Mouse (Mus musculus): ENCODE data around the gene Ptgfrn.

Gene Ptgfrn

DNA sequence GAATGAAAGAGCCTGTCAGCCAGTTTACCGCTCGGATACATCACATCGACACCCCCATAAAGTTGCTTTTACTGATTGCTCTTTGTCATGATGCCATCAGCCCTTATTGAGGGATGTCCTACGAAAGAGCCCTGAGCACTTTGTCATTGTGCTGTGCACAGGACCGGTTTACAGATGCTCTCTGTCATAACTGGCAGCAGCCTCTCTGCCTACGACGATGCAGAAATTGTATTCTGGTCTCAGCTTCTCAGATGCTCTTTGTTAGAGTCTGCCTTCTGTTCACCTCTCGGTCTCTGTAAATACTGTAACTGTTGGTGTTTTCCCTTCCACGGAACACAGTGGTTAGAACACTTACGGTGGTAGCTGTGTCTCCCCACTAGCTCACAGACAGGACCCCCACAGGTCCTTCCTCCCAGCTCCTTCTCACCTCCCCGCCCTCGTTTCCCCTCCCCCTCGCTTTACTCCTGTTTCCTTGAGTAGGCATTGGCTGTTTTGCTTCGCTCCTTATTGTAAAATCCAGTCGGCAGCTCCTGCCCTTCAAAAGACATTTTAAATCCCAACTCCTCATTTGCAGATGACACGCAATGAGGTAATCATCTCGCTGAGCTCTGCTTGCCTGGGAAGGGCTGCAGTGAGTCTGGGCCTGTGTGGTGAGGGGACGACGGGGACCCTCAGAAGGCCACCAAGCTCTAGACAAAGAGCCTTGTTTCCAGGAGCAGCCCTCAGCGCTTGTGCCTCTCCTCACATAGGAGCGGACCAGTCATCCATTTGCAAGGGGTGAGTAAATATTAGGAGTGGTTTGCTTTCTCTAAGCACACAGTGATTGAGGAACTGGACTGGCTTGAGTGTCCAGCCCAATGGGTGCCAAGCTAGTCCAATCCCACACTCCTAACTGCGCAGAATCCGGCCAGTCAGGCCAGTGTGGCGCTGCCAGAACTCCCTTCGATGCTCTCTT, 6.6 kb upstream of the Ptgfrn start:
- DNase-seq (ENCODE audit: low spot score in 2 of 2) = no peak

DNA sequence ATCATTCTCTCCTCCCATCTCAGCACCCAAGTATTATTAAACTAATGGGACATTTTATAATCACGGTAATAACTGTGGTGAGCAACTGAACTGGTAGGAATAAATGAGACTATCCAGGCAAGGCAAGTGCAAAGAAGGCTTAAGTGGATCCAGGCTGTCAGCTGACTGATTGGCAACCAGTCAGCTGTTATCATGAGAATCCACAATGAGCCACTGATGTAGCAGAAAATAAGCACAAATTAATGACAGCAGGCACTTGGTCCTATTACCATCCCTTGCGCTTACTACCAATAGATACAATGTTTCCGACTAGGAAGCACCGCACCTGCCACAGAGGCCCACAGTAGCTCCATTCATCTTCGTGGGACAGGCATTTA, 2.4 kb upstream of the Ptgfrn start:
- DNase-seq (ENCODE audit: low spot score in 2 of 2) = no peak

DNA sequence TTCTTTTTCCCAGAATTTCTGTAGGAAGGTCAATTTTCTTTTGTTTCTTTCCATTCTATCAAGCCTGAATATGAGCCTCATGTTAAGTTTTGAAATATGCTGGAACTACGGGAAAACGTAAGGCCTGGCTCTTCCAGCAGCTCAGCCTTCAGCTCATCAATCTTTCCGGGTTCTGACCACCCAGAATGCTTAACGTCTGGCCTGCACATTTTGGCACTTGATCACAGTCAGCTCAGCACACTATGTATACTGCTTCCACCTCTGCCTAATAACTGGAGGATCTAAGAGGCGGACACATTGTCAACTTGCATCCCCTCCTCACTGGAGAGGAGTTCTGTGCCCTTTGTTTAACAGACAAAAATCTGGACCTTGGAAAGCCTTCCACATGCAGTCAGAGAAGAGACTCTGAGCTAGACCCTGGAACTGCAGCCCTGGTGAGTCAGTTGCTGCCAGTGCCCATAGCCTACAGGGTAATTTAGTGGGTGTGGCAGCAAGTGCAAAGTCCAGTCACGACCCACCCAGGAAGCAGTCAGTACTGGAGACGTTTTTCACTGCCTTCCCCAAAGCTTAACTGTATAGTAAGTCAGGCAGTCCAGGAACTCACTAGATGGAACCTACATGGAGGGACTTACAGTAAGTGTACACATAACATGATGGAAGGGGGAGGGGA, 1.9 kb upstream of the Ptgfrn start:
- DNase-seq (ENCODE audit: low spot score in 2 of 2) = no peak

DNA sequence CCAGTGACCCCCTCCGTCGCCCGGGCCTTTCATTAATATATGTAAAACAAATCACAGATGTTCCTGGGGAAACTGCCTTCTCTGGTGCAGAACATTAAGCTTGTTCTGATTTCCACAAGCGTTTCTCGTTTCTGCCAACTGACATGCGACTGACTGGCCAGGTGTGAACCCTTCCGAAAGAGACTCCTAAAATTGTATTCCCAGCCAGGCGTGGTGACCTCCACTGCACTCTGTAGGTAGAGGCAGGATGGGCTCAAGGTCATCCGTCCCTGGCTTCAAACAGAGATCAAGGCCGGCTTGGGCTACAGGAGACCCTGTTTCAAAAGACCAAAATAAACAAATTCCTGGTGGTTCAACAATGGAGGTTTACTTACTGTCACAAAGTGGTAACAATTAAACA, 1.2 kb upstream of the Ptgfrn start:
- DNase-seq (ENCODE audit: low spot score in 2 of 2) = no peak

DNA sequence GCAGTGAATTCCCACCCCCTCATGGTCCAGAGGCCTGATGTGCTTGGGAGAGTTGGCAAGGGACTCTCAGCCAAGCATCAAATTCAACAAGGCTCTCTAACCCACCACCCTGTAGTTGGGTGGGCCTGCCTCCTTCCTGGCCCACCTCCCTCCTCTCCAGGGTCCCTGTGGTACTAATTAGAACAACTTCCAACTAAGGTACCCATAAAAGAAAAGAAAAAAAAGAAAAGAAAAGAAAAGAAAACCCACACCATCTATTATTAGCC, 693 bp upstream of the Ptgfrn start:
- DNase-seq (ENCODE audit: low spot score in 2 of 2) = no peak

DNA sequence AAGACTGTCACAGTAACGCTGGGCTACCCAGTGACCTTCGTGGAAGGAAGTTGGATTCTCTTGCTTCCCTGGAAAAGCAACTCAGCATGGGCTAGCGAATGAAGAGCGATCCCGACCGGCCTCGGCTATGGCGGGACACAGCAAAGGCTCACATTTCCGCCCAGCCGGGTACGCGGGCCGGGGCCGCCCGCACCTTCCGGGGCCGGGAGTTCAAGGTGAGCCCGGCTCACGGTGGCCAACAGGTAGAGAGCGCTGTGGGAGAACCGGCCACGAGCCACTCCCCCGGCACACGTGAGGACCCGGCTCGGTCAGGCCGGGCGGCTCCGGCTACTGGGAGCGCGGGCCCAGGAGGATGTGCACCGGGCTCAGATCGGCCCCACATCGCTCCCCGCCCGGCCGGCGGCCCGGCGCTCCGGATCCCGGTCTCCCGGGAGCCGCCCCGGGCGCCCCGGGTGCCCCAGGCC, 488 bp downstream of the Ptgfrn start:
- DNase-seq (ENCODE audit: low spot score in 2 of 2) = peak in 1 of 2 experiments; percentile 41

DNA sequence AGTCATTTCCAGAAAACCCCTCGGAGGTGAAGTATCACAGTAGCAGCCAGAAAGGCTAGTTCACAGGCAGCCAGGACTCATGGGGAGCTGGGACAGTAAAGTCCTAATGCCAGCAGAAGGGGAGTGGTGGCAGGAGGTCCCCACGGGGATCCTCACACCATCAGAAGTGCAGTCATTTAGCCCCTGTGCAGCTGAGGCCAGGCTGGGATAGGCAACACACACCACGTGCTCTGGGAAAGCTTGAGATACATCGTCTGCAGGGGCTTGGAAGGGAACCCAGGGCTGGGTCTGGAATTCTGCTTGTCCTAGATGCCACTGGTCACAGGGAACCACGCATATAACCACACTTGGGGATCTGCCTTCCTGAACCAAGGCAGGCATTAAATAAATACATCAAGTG, 1.2 kb downstream of the Ptgfrn start:
- no peak for DNase-seq (ENCODE audit: low spot score in 2 of 2)

DNA sequence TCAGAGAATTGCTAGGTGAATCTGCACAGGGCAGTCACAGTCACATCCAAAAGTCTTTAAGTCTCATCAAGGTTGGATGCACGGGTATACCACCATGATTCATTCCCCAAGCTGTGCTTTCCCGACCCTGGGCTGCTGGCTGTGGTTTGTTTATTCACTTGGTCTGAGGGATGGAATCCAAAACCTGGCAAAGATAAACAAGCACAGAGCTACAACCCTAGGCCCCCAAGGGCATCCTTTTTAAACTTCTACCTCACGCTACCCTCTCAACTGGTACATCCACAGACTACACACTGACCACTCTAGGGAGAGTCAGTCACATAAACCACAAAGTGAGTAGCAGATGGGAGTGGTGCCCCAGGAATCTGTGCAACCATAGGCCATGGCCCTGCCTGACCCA, 1.8 kb downstream of the Ptgfrn start:
- no peak for DNase-seq (ENCODE audit: low spot score in 2 of 2)

DNA sequence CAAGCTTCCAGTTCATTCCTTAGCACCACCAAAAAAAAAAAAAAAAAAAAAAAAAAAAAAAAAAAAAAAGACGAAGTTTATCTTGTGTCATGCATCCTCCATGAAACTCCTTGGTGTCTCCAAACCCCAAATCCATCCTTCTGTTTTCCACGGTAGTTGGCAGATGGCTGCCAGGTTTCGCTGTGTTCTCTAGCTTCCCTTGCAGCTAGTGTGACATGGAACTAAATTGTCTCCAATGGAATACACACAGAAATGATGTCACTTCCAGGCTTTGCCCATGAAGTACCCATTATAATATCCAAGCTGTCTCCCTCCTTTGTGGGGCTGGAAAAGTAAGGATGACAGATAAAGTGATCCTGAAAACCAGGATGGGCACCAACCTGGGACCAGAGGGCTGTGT, 3.8 kb downstream of the Ptgfrn start:
- no peak for DNase-seq (ENCODE audit: low spot score in 2 of 2)

DNA sequence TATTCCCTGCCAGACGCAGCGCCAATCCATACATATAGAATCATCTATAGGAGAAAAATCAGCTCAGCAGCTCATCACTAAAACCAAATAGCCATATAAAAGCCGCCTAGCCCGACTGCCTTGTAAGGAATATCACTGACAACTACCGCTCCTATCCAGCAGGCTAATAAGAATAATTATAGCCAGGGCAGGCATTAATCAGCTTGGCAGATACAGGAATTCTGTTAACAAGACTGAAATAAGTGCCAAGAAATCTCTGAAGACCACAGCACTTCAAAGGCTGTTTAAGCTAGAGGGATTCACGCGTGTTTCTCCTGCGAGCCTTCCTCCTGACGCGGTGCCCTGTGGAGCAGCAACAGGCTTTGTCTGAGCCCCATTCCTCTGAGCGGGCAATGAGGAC, 4.6 kb downstream of the Ptgfrn start:
- no peak for DNase-seq (ENCODE audit: low spot score in 2 of 2)

DNA sequence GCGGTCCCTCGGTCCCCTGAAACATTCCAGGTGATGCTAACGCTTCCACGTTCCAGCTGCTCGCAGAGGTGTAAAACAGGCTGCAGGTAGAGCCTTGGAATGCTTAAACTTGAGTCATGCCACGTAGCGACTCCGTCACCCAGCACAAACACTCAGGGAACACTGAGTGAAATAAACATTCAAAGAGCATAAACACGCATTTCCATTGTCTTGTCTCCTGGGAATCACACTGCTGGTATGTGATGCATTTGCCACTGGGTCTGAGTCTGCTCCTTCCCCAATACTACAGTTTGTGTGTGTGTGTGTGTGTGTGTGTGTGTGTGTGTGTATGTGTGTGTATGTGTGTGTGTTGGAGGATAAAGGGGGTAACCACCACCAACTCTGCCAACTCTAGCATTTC, 5.2 kb downstream of the Ptgfrn start:
- no peak for DNase-seq (ENCODE audit: low spot score in 2 of 2)

DNA sequence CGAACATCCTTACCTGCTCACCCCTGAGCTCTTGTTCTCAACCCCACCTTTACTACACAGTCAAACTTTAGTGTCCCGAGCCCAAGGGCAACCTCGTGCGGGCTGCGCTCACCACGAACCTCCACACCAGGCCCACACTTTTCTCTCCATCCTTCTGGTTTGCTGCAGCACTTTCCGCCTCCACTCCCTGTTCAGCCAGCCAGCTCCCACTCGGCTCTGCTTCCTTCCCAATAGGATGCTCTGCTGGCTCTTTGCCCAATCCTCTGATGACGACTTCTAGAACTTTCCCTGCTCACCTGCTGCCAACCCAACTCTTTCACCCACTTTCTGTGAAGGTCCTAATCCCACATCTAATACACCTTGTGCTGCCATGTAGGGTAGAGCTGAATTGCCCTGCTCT, 6.3 kb downstream of the Ptgfrn start:
- DNase-seq (ENCODE audit: low spot score in 2 of 2) = peak in 1 of 2 experiments; percentile 61

DNA sequence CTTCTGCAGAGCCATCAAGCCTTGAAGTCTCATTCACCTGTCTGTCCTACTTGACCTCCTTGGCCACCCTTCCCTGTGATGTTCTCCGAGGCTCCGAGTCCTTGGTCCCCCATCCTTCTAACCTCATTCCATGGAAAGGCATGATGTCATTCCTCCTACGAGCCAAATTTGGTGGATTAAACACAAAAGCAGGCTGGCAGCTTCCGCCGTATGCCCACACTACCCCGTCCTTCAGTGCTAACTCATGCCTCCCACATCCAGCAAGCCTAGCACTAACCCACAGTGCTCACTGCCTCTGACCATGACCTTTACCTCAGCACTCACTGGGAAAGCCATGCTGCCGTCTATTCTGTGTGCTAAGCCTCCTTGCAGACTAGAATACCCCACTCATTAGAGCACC, 8.0 kb downstream of the Ptgfrn start:
- no peak for DNase-seq (ENCODE audit: low spot score in 2 of 2)

DNA sequence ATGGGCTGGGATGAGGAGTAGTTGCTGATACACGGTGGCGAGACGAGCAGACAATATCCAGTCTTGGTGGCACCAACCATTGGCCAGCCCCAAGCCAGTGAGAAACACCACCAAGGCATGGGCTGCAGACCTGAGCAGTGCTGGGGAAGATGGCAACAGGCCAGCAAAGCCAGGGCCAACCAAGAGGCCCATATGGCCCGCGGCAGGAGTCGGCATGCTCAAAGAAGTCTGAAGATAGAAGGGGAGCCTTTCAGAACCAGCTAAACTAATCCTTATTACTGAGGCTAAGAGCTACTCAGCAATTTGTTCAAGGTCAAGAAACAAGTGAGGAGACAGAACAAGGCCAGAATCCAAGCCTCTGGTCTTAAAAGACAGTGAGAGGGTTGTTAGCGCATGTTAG, 8.9 kb downstream of the Ptgfrn start:
- no peak for DNase-seq (ENCODE audit: low spot score in 2 of 2)

DNA sequence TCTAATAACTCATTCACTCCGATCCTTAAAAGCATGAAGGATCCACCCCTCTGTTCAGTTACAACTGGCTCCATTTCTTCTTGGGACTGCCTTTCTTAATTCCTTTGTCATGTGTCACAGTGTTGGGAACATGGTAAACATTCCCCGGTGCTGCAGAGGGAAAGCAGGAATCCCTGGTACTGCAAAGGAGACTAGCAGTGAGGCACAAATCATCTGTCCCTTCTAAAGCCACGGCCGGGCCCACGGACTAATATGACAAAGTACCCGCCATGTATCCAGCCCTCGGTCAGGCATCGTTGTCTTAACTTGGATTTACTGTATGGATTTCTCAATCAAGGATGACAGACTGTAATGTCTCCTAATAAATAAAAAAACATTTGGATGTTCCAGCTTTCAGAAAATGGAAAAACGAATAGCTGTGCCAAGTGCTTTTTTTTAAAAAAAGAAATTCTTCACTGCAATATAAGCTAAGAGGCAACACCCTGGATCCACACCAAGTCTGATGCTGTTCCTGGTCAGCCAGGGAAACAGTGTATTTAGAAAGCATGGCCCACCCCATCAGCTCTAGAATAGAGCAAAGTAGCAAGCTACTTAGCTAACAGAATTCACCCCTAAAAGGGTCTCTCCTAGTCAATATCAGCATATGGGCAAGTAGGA, 10.2 kb downstream of the Ptgfrn start:
- DNase-seq (ENCODE audit: low spot score in 2 of 2) = no peak

DNA sequence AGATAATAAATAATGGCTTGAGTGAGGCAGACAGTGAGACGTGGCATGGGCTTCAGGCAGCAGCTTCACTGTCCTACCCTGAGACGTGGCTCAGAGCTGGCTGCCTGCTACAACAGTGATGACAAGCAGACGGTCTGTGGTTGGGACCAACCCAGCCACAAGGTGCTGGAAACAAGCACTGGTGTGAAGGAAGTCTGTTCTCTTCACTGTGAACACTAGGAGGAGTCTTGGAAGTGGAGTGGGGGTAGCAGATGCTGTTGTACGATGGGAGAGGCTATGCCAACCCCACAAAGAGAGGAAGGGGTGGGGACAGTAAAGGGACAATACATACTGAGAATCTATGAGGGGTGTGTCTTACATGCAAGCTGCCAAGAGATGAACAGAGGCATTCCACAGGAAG, 12.0 kb downstream of the Ptgfrn start:
- DNase-seq (ENCODE audit: low spot score in 2 of 2) = no peak

DNA sequence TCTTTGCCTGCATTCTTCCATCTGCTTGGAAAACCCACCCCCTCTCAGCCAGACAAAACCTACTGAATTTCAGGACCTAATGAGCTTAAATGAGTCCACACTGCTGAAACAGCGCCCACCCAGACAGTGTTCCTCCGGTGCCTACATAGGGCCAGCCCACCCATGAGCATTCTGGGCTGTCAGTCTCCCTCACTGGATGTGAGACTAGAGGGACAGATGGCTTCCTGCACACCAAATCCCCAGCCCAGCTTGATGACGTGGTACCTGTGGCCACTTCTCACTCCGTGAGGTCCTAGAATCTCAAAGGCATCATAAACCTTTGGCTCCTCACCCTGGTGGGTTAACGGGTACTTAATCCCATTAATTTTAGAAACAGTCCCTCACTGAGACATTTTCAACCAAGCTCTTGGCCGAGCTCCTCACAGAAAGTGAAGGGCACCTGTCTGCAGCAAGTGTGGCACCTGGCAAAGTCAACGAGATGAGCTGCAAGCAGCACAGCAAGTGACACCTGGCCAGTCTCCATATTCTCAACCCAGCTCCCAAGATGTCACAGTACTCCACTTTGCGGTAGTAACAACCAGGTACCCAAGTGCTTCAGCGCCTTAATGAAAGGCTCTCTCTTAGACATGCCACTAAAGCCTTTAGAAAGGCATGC, 12.8 kb downstream of the Ptgfrn start:
- no peak for DNase-seq (ENCODE audit: low spot score in 2 of 2)

DNA sequence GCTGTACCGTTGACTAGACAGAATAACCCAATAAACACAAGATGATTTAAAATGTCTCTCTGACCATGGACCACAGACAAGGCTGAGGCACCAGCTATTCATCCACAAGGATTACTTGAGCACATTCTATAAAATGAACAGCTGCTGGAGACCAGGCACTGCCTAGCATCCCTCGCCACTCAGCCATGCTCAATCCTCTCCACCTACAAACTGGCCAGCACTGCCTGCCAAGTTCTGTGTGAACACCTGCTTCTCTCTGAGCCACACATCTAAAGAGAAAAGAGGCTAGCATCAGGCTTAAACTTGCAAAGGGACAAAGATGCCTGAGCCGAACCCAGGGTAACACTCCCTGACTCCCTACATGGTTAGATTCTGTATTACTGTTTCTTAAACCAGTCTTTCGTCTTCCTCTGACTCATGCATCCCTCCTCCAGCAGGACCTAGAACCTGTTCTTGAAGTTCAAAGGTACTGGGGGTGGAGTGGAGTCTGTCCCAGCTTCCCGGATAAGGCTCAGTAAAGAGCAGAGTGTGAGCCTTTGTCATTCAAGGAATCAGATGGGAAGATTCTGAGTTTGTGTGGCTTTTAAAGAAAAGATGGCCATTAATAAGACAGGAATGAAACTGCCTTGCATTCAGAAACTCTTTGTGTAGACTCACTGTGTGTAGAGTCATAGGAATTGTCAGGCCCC, 14.2 kb downstream of the Ptgfrn start:
- DNase-seq (ENCODE audit: low spot score in 2 of 2) = no peak

DNA sequence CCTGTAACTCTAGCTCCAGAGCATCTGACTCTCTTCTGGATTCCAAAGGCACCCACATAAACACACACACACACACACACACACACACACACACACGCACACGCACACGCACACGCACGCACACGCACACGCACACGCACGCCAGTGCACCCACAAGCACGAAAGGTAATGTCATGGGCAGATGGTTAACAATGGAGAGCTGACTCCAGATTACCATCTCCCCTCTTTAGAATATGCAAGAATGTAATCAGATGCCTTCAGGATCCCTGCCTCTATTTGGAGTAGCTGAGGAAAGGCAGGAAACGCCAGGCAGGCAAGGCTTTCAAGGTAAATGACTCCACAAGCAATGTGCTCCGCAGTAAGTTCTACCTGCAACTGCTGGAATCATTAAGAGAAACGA, 17.9 kb downstream of the Ptgfrn start:
- no peak for DNase-seq (ENCODE audit: low spot score in 2 of 2)

DNA sequence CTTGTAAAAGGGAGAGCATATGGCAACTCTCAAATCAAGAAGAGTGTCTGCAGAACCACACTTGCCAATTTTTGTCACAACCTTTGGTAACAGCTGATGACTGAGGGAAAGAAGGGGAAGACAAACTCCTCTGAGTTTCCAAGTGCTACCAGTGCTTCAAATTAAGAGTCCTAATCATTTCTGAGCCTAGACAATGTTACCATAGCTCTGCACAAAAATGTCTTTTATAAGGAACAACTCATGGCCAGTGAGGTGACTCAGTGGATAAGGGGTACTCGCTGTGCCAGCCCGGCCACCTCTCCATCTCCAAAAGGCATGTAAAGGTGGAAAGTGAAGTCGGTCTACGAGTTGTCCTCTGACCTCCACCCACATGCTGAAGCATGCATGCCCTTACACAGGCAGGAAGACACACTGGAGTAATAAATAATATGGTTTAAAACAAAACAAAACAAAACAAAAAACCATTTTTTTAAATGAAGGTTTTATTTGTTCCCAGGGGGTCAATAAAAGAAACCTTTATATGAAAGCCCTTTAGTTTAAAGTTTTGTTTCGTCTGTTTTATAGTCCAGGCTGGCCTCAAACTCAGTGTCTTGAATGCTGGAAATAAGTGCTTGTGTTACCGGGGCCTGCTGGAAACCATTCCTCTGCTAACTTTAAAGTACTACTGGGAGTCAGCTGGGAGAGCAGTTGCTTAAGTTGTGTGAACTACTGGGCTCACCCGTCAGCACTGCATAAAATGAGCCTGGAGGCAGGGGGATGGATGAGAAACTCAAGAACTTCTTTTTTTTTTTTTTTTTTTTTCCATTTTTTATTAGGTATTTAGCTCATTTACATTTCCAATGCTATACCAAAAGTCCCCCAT, 23.3 kb downstream of the Ptgfrn start:
- DNase-seq (ENCODE audit: low spot score in 2 of 2) = no peak

DNA sequence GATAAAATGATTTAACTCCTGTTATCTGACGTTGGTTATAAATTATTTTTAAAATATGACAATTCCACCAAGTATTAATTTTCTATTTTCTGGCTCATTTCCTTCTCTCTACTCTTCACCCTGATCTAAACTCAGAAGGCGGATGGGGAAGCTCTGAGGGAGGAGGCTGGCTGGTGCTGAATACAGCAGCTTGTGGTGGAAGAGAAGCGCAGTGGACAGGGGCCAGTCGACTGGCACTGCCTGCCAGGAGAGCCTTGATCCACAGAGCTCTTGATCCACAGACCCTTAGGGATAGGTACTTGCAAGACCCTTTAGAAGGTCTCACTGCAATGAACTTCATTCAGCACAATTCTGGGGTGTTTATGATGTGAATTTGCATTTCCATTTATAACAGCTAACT, 29.2 kb downstream of the Ptgfrn start:
- DNase-seq (ENCODE audit: low spot score in 2 of 2) = no peak

All from right cerebral cortex, postnatal 10 days (tissue).